ENCODE assay signal across 8 mouse cellular contexts in genomic region chr3:96197129-96197749, GRCm38 (mm10). TPM values are rescaled to one million over a fixed set of nuclear protein-coding genes. Genes with fewer than 3 reads are reported as not detected.
DNase-seq lines count a peak whose midpoint lies in the region; ATAC-seq and TF ChIP-seq lines count a peak whose summit lies in the region.

No protein-coding gene starts in this region.

- H3K4me1 ChIP-seq in heart, embryonic 11.5 days (ENCODE audit: control insufficient read depth, insufficient read depth, low read length), result peaks cover 12% of the 10 kb centered on the region
- peaks cover 17% of the 10 kb centered on the region for H3K4me1 ChIP-seq in kidney, embryonic 15.5 days
- peaks cover 15% of the 10 kb centered on the region for H3K4me1 ChIP-seq in limb, embryonic 15.5 days
- peaks cover 8% of the 10 kb centered on the region; the same call in 1 of the 2 replicates for H3K4me1 ChIP-seq in midbrain, postnatal 0 days (ENCODE audit: insufficient read depth, low read length)

- peak; percentile 72; the same call in 1 of the 2 replicates for TF ChIP-seq POLR2A in brain, embryonic 14.5 days (IDR thresholded peaks at IDR 0.05; ENCODE audit: borderline replicate concordance, extremely low read depth, insufficient read depth, insufficient read length, poor library complexity, severe bottlenecking)

- peak overlapping the region; percentile 98 for H3K4me2 ChIP-seq in heart, embryonic 11.5 days
- peak overlapping the region; percentile 98 for H3K4me2 ChIP-seq in kidney, embryonic 15.5 days
- H3K4me2 ChIP-seq in limb, embryonic 15.5 days, result peak overlapping the region; percentile 98
- H3K4me2 ChIP-seq in midbrain, postnatal 0 days (ENCODE audit: low read depth, low read length, poor library complexity, severe bottlenecking), result peak overlapping the region; percentile 92

- H3K9me3 ChIP-seq in heart, embryonic 11.5 days (replicated peaks; ENCODE audit: control insufficient read depth, low read length), result no peaks in the 10 kb centered on the region
- H3K9me3 ChIP-seq in kidney, embryonic 15.5 days (replicated peaks), result no peaks in the 10 kb centered on the region
- H3K9me3 ChIP-seq in limb, embryonic 15.5 days, result no peaks in the 10 kb centered on the region
- no peaks in the 10 kb centered on the region for H3K9me3 ChIP-seq in midbrain, postnatal 0 days (ENCODE audit: low read length)

- peak; percentile 88 for ATAC-seq in erythroblast, adult 5-6 weeks (replicated peaks; ENCODE audit: low FRiP score, poor library complexity, severe bottlenecking)
- ATAC-seq in heart, embryonic 11.5 days (replicated peaks; ENCODE audit: insufficient number of reproducible peaks, low FRiP score, low TSS enrichment), result peak; percentile 87
- ATAC-seq in kidney, embryonic 15.5 days (replicated peaks; ENCODE audit: low FRiP score), result peak; percentile 93
- peak; percentile 90 for ATAC-seq in limb, embryonic 15.5 days (ENCODE audit: insufficient number of reproducible peaks, low FRiP score, low TSS enrichment, low read depth)
- ATAC-seq in midbrain, postnatal 0 days (ENCODE audit: low FRiP score), result peak; percentile 93

- peak overlapping the region; percentile 91 for H3K27ac ChIP-seq in heart, embryonic 11.5 days (ENCODE audit: low read depth, low read length)
- H3K27ac ChIP-seq in kidney, embryonic 15.5 days, result peak overlapping the region; percentile 96
- peak overlapping the region; percentile 97 for H3K27ac ChIP-seq in limb, embryonic 15.5 days
- peak overlapping the region; percentile 100 for H3K27ac ChIP-seq in midbrain, postnatal 0 days (ENCODE audit: low read depth, low read length)

- H3K27me3 ChIP-seq in C2C12 (ENCODE audit: control insufficient read depth, insufficient read depth, insufficient read length), result no peaks in the 10 kb centered on the region
- H3K27me3 ChIP-seq in heart, embryonic 11.5 days (ENCODE audit: control insufficient read depth, insufficient read depth, low read length), result no peaks in the 10 kb centered on the region
- H3K27me3 ChIP-seq in kidney, embryonic 15.5 days, result 0 out of 2 replicates have a peak, but pooled peaks cover 6% of the 10 kb centered on the region
- H3K27me3 ChIP-seq in limb, embryonic 15.5 days, result no peaks in the 10 kb centered on the region
- no peaks in the 10 kb centered on the region for H3K27me3 ChIP-seq in midbrain, postnatal 0 days (ENCODE audit: insufficient read depth, low read length)

- TF ChIP-seq CTCF in C2C12 (IDR thresholded peaks at IDR 0.05; ENCODE audit: control insufficient read depth, insufficient read depth, insufficient read length), result no peak
- TF ChIP-seq CTCF in brain, embryonic 14.5 days (IDR thresholded peaks at IDR 0.05; ENCODE audit: borderline replicate concordance, extremely low read depth, insufficient read depth, insufficient read length), result no peak
- TF ChIP-seq CTCF in midbrain, postnatal 0 days (IDR thresholded peaks at IDR 0.05), result peak; percentile 44

- H3K36me3 ChIP-seq in C2C12 (ENCODE audit: control insufficient read depth, insufficient read depth), result no peaks in the 10 kb centered on the region
- peaks cover 9% of the 10 kb centered on the region; the same call in 1 of the 2 replicates for H3K36me3 ChIP-seq in heart, embryonic 11.5 days (ENCODE audit: control insufficient read depth, insufficient read depth, low read length)
- H3K36me3 ChIP-seq in kidney, embryonic 15.5 days, result no peaks in the 10 kb centered on the region; the same call in 1 of the 2 replicates
- H3K36me3 ChIP-seq in limb, embryonic 15.5 days, result no peaks in the 10 kb centered on the region
- H3K36me3 ChIP-seq in midbrain, postnatal 0 days (ENCODE audit: insufficient read depth, low read length), result peaks cover 24% of the 10 kb centered on the region

- H3K79me2 ChIP-seq in C2C12 (ENCODE audit: control insufficient read depth, insufficient read depth), result peaks cover 7% of the 10 kb centered on the region

- peak overlapping the region; percentile 47 for H3K4me3 ChIP-seq in C2C12 (ENCODE audit: insufficient read depth, poor library complexity, severe bottlenecking)
- H3K4me3 ChIP-seq in heart, embryonic 11.5 days (ENCODE audit: low read depth, low read length), result peak overlapping the region; percentile 72
- H3K4me3 ChIP-seq in kidney, embryonic 15.5 days (replicated peaks), result peak overlapping the region; percentile 77
- H3K4me3 ChIP-seq in limb, embryonic 15.5 days, result peak overlapping the region; percentile 67
- H3K4me3 ChIP-seq in midbrain, postnatal 0 days (ENCODE audit: low read depth, low read length), result peak overlapping the region; percentile 59

- peak overlapping the region; percentile 94 for H3K9ac ChIP-seq in heart, embryonic 11.5 days (ENCODE audit: low read depth, low read length)
- H3K9ac ChIP-seq in kidney, embryonic 15.5 days, result peak overlapping the region; percentile 85
- H3K9ac ChIP-seq in limb, embryonic 15.5 days, result peak overlapping the region; percentile 70
- H3K9ac ChIP-seq in midbrain, postnatal 0 days (replicated peaks; ENCODE audit: low read length, poor library complexity, severe bottlenecking), result peak overlapping the region; percentile 86

- peak; percentile 98 for DNase-seq in brain, embryonic 14.5 days (ENCODE audit: low read depth)
- peak; percentile 97 for DNase-seq in midbrain, postnatal 0 days (ENCODE audit: low spot score)
- DNase-seq in spleen, postnatal 36 days (ENCODE audit: low spot score in 2 of 2), result peak; percentile 90

- peak overlapping the region; percentile 97 for H3ac ChIP-seq in C2C12 (ENCODE audit: control insufficient read depth, insufficient read length, low read depth)

- H3K79me3 ChIP-seq in C2C12 (ENCODE audit: low read depth), result no peaks in the 10 kb centered on the region

- WGBS in heart, embryonic 11.5 days (ENCODE audit: insufficient replicate concordance), result under 1% methylated on average over 50 of the region's 50 CpGs
- WGBS in kidney, embryonic 15.5 days, result under 1% methylated on average over 50 of the region's 50 CpGs
- 0% methylated on average over 50 of the region's 50 CpGs for WGBS in limb, embryonic 15.5 days
- WGBS in midbrain, postnatal 0 days, result under 1% methylated on average over 50 of the region's 50 CpGs

RNA-seq across cellular contexts. Expression of gene Sv2a, which starts 16.3 kb away (rescaled TPM):
- 0.33 TPM for polyA plus RNA-seq in C2C12 (2012; fragmentation: generic; extraction: Trizol)
- polyA plus RNA-seq in brain, embryonic 14.5 days (2012; rRNA removed), result 101 and 136 TPM in 2 replicates
- not detected in 2 replicates for total RNA-seq in erythroblast, adult 5-6 weeks (2015; ENCODE audit: low replicate concordance)
- total RNA-seq in erythroblast, adult 5-6 weeks (2017; ENCODE audit: low replicate concordance), result not detected in 2 replicates
- polyA plus RNA-seq in heart, embryonic 11.5 days (2014; fragmentation: Nextera tagmentation; extraction: Ambion mirVana), result 12.3 and 18.6 TPM in 2 replicates
- polyA plus RNA-seq in kidney, embryonic 15.5 days (2015; fragmentation: Nextera tagmentation; extraction: Ambion mirVana), result 3.0 and 4.9 TPM in 2 replicates
- 2.7 and 3.0 TPM in 2 replicates for polyA plus RNA-seq in limb, embryonic 15.5 days (2015; fragmentation: Nextera tagmentation; extraction: Ambion mirVana)
- 157 and 160 TPM in 2 replicates for total RNA-seq in midbrain, postnatal 0 days (2014; rRNA removed)
- polyA plus RNA-seq in midbrain, postnatal 0 days (2015; fragmentation: Nextera tagmentation; extraction: Ambion mirVana), result 167 and 176 TPM in 2 replicates

RNA-seq across cellular contexts. Expression of gene Bola1, which starts 22.3 kb away (rescaled TPM):
- polyA plus RNA-seq in C2C12 (2012; fragmentation: generic; extraction: Trizol), result 76.1 TPM
- 48.1 and 54.5 TPM in 2 replicates for polyA plus RNA-seq in brain, embryonic 14.5 days (2012; rRNA removed)
- total RNA-seq in erythroblast, adult 5-6 weeks (2015; ENCODE audit: low replicate concordance), result 8.8 TPM in 1 of 2 replicates, not detected in the other
- total RNA-seq in erythroblast, adult 5-6 weeks (2017; ENCODE audit: low replicate concordance), result 3.2 and 5.9 TPM in 2 replicates
- polyA plus RNA-seq in heart, embryonic 11.5 days (2014; fragmentation: Nextera tagmentation; extraction: Ambion mirVana), result 47.5 and 49.6 TPM in 2 replicates
- 55.2 and 59.4 TPM in 2 replicates for polyA plus RNA-seq in kidney, embryonic 15.5 days (2015; fragmentation: Nextera tagmentation; extraction: Ambion mirVana)
- 45.2 and 46.0 TPM in 2 replicates for polyA plus RNA-seq in limb, embryonic 15.5 days (2015; fragmentation: Nextera tagmentation; extraction: Ambion mirVana)
- total RNA-seq in midbrain, postnatal 0 days (2014; rRNA removed), result 29.5 and 36.8 TPM in 2 replicates
- polyA plus RNA-seq in midbrain, postnatal 0 days (2015; fragmentation: Nextera tagmentation; extraction: Ambion mirVana), result 54.6 and 58.1 TPM in 2 replicates

RNA-seq across cellular contexts. Expression of gene Hist2h2ab, which starts 22.4 kb away (rescaled TPM):
- polyA plus RNA-seq in C2C12 (2012; fragmentation: generic; extraction: Trizol), result 0.18 TPM
- polyA plus RNA-seq in brain, embryonic 14.5 days (2012; rRNA removed), result 2.2 and 10.2 TPM in 2 replicates
- 6.5 TPM in 1 of 2 replicates, not detected in the other for total RNA-seq in erythroblast, adult 5-6 weeks (2015; ENCODE audit: low replicate concordance)
- total RNA-seq in erythroblast, adult 5-6 weeks (2017; ENCODE audit: low replicate concordance), result 35.6 and 94.8 TPM in 2 replicates
- not detected in 2 replicates for polyA plus RNA-seq in heart, embryonic 11.5 days (2014; fragmentation: Nextera tagmentation; extraction: Ambion mirVana)
- polyA plus RNA-seq in kidney, embryonic 15.5 days (2015; fragmentation: Nextera tagmentation; extraction: Ambion mirVana), result 0.86 and 0.90 TPM in 2 replicates
- not detected in 2 replicates for polyA plus RNA-seq in limb, embryonic 15.5 days (2015; fragmentation: Nextera tagmentation; extraction: Ambion mirVana)
- 134 and 144 TPM in 2 replicates for total RNA-seq in midbrain, postnatal 0 days (2014; rRNA removed)
- 1.1 TPM in 1 of 2 replicates, not detected in the other for polyA plus RNA-seq in midbrain, postnatal 0 days (2015; fragmentation: Nextera tagmentation; extraction: Ambion mirVana)

RNA-seq across cellular contexts. Expression of gene Hist2h2ac, which starts 23.4 kb away (rescaled TPM):
- 1.9 TPM for polyA plus RNA-seq in C2C12 (2012; fragmentation: generic; extraction: Trizol)
- polyA plus RNA-seq in brain, embryonic 14.5 days (2012; rRNA removed), result 8.3 and 12.6 TPM in 2 replicates
- total RNA-seq in erythroblast, adult 5-6 weeks (2015; ENCODE audit: low replicate concordance), result 18.3 and 36.8 TPM in 2 replicates
- total RNA-seq in erythroblast, adult 5-6 weeks (2017; ENCODE audit: low replicate concordance), result 1,217 and 1,495 TPM in 2 replicates
- polyA plus RNA-seq in heart, embryonic 11.5 days (2014; fragmentation: Nextera tagmentation; extraction: Ambion mirVana), result 3.6 and 5.5 TPM in 2 replicates
- 10.8 and 11.3 TPM in 2 replicates for polyA plus RNA-seq in kidney, embryonic 15.5 days (2015; fragmentation: Nextera tagmentation; extraction: Ambion mirVana)
- 5.9 and 8.7 TPM in 2 replicates for polyA plus RNA-seq in limb, embryonic 15.5 days (2015; fragmentation: Nextera tagmentation; extraction: Ambion mirVana)
- 271 and 554 TPM in 2 replicates for total RNA-seq in midbrain, postnatal 0 days (2014; rRNA removed)
- polyA plus RNA-seq in midbrain, postnatal 0 days (2015; fragmentation: Nextera tagmentation; extraction: Ambion mirVana), result 1.7 and 1.9 TPM in 2 replicates

RNA-seq across cellular contexts. Expression of gene Hist2h2be, which starts 23.7 kb away (rescaled TPM):
- 0.98 TPM for polyA plus RNA-seq in C2C12 (2012; fragmentation: generic; extraction: Trizol)
- polyA plus RNA-seq in brain, embryonic 14.5 days (2012; rRNA removed), result 12.3 and 19.6 TPM in 2 replicates
- total RNA-seq in erythroblast, adult 5-6 weeks (2015; ENCODE audit: low replicate concordance), result 19.2 and 22.6 TPM in 2 replicates
- 19.5 and 32.7 TPM in 2 replicates for total RNA-seq in erythroblast, adult 5-6 weeks (2017; ENCODE audit: low replicate concordance)
- 3.3 and 5.4 TPM in 2 replicates for polyA plus RNA-seq in heart, embryonic 11.5 days (2014; fragmentation: Nextera tagmentation; extraction: Ambion mirVana)
- polyA plus RNA-seq in kidney, embryonic 15.5 days (2015; fragmentation: Nextera tagmentation; extraction: Ambion mirVana), result 12.2 and 12.6 TPM in 2 replicates
- 5.3 and 5.4 TPM in 2 replicates for polyA plus RNA-seq in limb, embryonic 15.5 days (2015; fragmentation: Nextera tagmentation; extraction: Ambion mirVana)
- total RNA-seq in midbrain, postnatal 0 days (2014; rRNA removed), result 8.7 and 12.7 TPM in 2 replicates
- polyA plus RNA-seq in midbrain, postnatal 0 days (2015; fragmentation: Nextera tagmentation; extraction: Ambion mirVana), result 2.8 and 2.9 TPM in 2 replicates

Comparison
In these comparisons a context has a peak if more than half of its experiments do, and no peak if none do; other contexts are left out.
1. Peak in every context shown above with its lines: DNase-seq, ATAC-seq, H3K4me3 ChIP-seq and H3K27ac ChIP-seq.